Mouse (Mus musculus): ENCODE data around the gene Rpl7l1.

The Rpl7l1 gene

GRCm38 (mm10) chr17:46734055-46734454 lies 48.4 kb downstream of the Rpl7l1 start:
- DNase-seq = no peak

GRCm38 (mm10) chr17:46728904-46729318 lies 53.6 kb downstream of the Rpl7l1 start, which contains the start of gene Gnmt:
Gene Gnmt (minus strand): TSS chr17:46729168.
- DNase-seq = peak; percentile 81

GRCm38 (mm10) chr17:46728496-46728895 lies 54.0 kb downstream of the Rpl7l1 start:
- no peak for DNase-seq

- peak; percentile 67 for DNase-seq
Observed at GRCm38 (mm10) chr17:46728021-46728420, 54.5 kb downstream of the Rpl7l1 start.

GRCm38 (mm10) chr17:46727271-46727670 lies 55.2 kb downstream of the Rpl7l1 start:
- no peak for DNase-seq

GRCm38 (mm10) chr17:46725731-46726645 lies 56.5 kb downstream of the Rpl7l1 start:
- no peak for DNase-seq

- peak; percentile 53 for DNase-seq
Observed at GRCm38 (mm10) chr17:46725273-46725672, 57.2 kb downstream of the Rpl7l1 start.

- no peak for DNase-seq
Observed at GRCm38 (mm10) chr17:46724477-46725084, 57.9 kb downstream of the Rpl7l1 start.

Measured in lung, postnatal 36 days (tissue).